Comparison of ENCODE assay signal across 1 mouse cellular context in genomic region chr19:41341677-41342076, GRCm38 (mm10).
TF ChIP-seq lines count a peak whose summit lies in the region.

No protein-coding gene starts in this region.

TF ChIP-seq in CH12.LX, 34 proteins besides CTCF, POLR2A, EP300 and RAD21 (continued from another document):
- TF ChIP-seq JUND (conservative IDR thresholded peaks at IDR 0.05; ENCODE audit: low read depth, low read length) (peak; percentile 46; the same call in 1 of the 2 replicates), UBTF (IDR thresholded peaks at IDR 0.05; ENCODE audit: low read depth, low read length) (no peak), USF1 (IDR thresholded peaks at IDR 0.05; ENCODE audit: low read depth, low read length) (no peak), KAT2A (IDR thresholded peaks at IDR 0.05; ENCODE audit: insufficient replicate concordance, low read length) (no peak), JUN (IDR thresholded peaks at IDR 0.05; ENCODE audit: insufficient read depth, low read depth, low read length) (0 out of 2 replicates have a peak, but pooled peaks have one; percentile 2), ELF1 (IDR thresholded peaks at IDR 0.05; ENCODE audit: low read depth, low read length) (no peak), IRF4 (IDR thresholded peaks at IDR 0.05; ENCODE audit: low read depth, low read length) (peak; percentile 82), TBP (conservative IDR thresholded peaks at IDR 0.05; ENCODE audit: low read depth, low read length) (no peak), ZC3H11A (IDR thresholded peaks at IDR 0.05; ENCODE audit: low read depth, low read length) (no peak), E2F4 (IDR thresholded peaks at IDR 0.05; ENCODE audit: insufficient replicate concordance, low read depth, low read length) (no peak), CHD1 (IDR thresholded peaks at IDR 0.05; ENCODE audit: low read depth, low read length) (no peak), MAX (IDR thresholded peaks at IDR 0.05; ENCODE audit: low read length) (no peak), MAFK (IDR thresholded peaks at IDR 0.05; ENCODE audit: insufficient replicate concordance, low read length) (no peak), HCFC1 (IDR thresholded peaks at IDR 0.05; ENCODE audit: low read depth, low read length) (no peak), ZNF384 (IDR thresholded peaks at IDR 0.05; ENCODE audit: low read depth, low read length) (no peak), TCF12 (IDR thresholded peaks at IDR 0.05; ENCODE audit: low read depth, low read length) (0 out of 2 replicates have a peak, but pooled peaks have one; percentile 29), ZKSCAN1 (IDR thresholded peaks at IDR 0.05; ENCODE audit: borderline replicate concordance, low read depth, low read length) (no peak), BHLHE40 (IDR thresholded peaks at IDR 0.05; ENCODE audit: low read depth, low read length) (peak; percentile 53)
